Mouse (Mus musculus) cortical plate, adult 2 months (tissue): ENCODE measurements around the gene Hephl1.

Experiments used
- CTCF ChIP-seq: fragments of 200-500 bp; IDR thresholded peaks from 2 replicates; pipeline ENCODE4 v1.5.1; 2011; ENCODE audit warnings: mild to moderate bottlenecking, control low read depth, low read length; ENCODE audit not compliant: insufficient read depth; ENCODE audit errors: extremely low read depth
- POLR2A ChIP-seq: fragments of 200-500 bp; IDR thresholded peaks from 2 replicates; pipeline ENCODE4 v1.6.1; 2011; ENCODE audit warnings: mild to moderate bottlenecking, low read length, control low read depth; ENCODE audit not compliant: insufficient read depth; ENCODE audit errors: extremely low read depth

DNA sequence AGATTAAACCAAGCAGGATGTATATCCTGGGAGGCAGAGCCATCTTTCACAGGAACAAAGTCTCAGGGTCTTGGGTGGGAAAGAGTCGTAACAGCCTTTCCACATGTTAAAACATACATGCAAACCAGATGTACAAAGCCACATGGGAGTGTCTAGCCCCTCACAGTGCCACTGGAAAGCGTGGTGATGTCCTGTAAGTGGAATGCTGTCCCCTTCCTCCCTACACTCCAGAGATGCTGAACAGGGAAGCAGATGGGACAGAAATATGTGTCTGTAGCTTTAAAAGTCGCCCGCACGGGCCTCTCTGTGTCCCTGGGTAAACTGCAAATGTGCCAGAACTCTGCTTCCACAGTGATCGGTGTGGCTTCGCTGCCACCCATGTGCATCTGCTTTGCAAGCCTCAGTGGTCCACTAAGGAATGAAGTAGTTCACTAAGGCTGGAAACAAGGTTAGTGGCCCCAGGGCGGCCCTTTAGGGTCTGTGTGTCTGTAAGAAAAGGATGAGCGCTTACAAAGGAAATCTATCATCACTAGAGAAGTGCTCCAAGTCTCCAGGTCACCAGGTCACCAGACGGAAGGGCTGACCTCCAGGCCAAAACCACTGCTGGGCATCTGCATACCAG, 108.1 kb downstream of the Hephl1 start:
- no peak for TF ChIP-seq POLR2A
- no peak for TF ChIP-seq CTCF
